In genomic region chr9:110001946-110002345, GRCm38 (mm10) we compare ENCODE assay signal across 27 mouse cellular contexts.
DNase-seq lines count a peak whose midpoint lies in the region; ATAC-seq and TF ChIP-seq lines count a peak whose summit lies in the region.
"Had no signal": no experiment of that assay in that cellular context is flagged by ENCODE, and none has a peak within 500 bp of the region (broad histone marks: within the 10 kb centered on the region; RNA-seq: fewer than 3 reads in every experiment).

No protein-coding gene starts in this region.

- TF ChIP-seq CTCF in lung, postnatal 0 days (IDR thresholded peaks at IDR 0.05), result no peak
- TF ChIP-seq CTCF in forebrain, postnatal 0 days (IDR thresholded peaks at IDR 0.05; ENCODE audit: low read depth), result no peak

- no peaks in the 10 kb centered on the region for H3K9me3 ChIP-seq in forebrain, embryonic 13.5 days (replicated peaks)
- no peaks in the 10 kb centered on the region for H3K9me3 ChIP-seq in forebrain, embryonic 10.5 days
- H3K9me3 ChIP-seq in lung, postnatal 0 days (ENCODE audit: low read length), result no peaks in the 10 kb centered on the region
- no peaks in the 10 kb centered on the region for H3K9me3 ChIP-seq in forebrain, postnatal 0 days (ENCODE audit: low read length)
- H3K9me3 ChIP-seq: G1E; hindbrain, embryonic 10.5 days; hindbrain, embryonic 15.5 days; liver, embryonic 12.5 days; midbrain, embryonic 13.5 days had no signal

- ATAC-seq in forebrain, embryonic 13.5 days, result no peak
- no peak for ATAC-seq in lung, postnatal 0 days
- ATAC-seq in forebrain, postnatal 0 days, result no peak
- ATAC-seq: inflammation-experienced regulatory T-cells, adult 6 months; liver, embryonic 12.5 days; liver, postnatal 0 days; midbrain, embryonic 13.5 days had no signal

- peak overlapping the region; percentile 77; the same call in 1 of the 2 replicates for H3K27ac ChIP-seq in forebrain, embryonic 13.5 days
- no peak overlapping the region for H3K27ac ChIP-seq in forebrain, embryonic 10.5 days
- H3K27ac ChIP-seq in lung, postnatal 0 days (ENCODE audit: low read length), result no peak overlapping the region
- no peak overlapping the region for H3K27ac ChIP-seq in forebrain, postnatal 0 days (ENCODE audit: low read depth, low read length)
- H3K27ac ChIP-seq: hindbrain, embryonic 10.5 days; hindbrain, embryonic 15.5 days; liver, embryonic 12.5 days; macrophage; midbrain, embryonic 13.5 days; stomach, postnatal 0 days had no signal

- peak; percentile 46 to 69 for DNase-seq in cerebellum, postnatal 10 days
- no peak for DNase-seq in cerebellum, adult 9-11 months
- no peak for DNase-seq in forebrain, embryonic 10.5 days (ENCODE audit: extremely low spot score, low spot score)
- DNase-seq in lung, postnatal 36 days, result peak; percentile 4
- no peak for DNase-seq in lung, postnatal 0 days (ENCODE audit: low spot score)
- peak; percentile 5 for DNase-seq in forebrain, postnatal 0 days
- no peak for DNase-seq in gastrocnemius, adult 8-10 months (ENCODE audit: low spot score in 2 of 2)
- DNase-seq: adrenal gland, postnatal 14 days; cerebellum, adult 9-10 months; gastrocnemius, adult 2 months; heart, postnatal 14 days; kidney, adult 11 months; kidney, postnatal 14 days; liver, postnatal 0 days; right cerebral cortex, postnatal 4 days; thymus, adult 18-20 months; thymus, postnatal 25 days had no signal

- H3K9ac ChIP-seq in forebrain, embryonic 13.5 days, result no peak overlapping the region
- no peak overlapping the region for H3K9ac ChIP-seq in lung, postnatal 0 days (replicated peaks; ENCODE audit: low read depth)
- H3K9ac ChIP-seq in forebrain, postnatal 0 days, result no peak overlapping the region
- H3K9ac ChIP-seq: hindbrain, embryonic 15.5 days; liver, embryonic 12.5 days; liver, postnatal 0 days; midbrain, embryonic 13.5 days had no signal

- no peaks in the 10 kb centered on the region for H3K27me3 ChIP-seq in forebrain, embryonic 13.5 days
- H3K27me3 ChIP-seq in forebrain, embryonic 10.5 days (ENCODE audit: poor library complexity, severe bottlenecking), result no peaks in the 10 kb centered on the region
- H3K27me3 ChIP-seq in lung, postnatal 0 days (replicated peaks; ENCODE audit: insufficient read depth, low read length), result no peaks in the 10 kb centered on the region
- no peaks in the 10 kb centered on the region for H3K27me3 ChIP-seq in forebrain, postnatal 0 days (ENCODE audit: insufficient read depth, low read length)
- H3K27me3 ChIP-seq: hindbrain, embryonic 15.5 days; liver, embryonic 12.5 days; midbrain, embryonic 13.5 days had no signal

- H3K4me3 ChIP-seq in forebrain, embryonic 13.5 days, result no peak overlapping the region
- H3K4me3 ChIP-seq in forebrain, embryonic 10.5 days, result no peak overlapping the region
- H3K4me3 ChIP-seq in lung, postnatal 0 days (ENCODE audit: low read depth, low read length), result no peak overlapping the region
- no peak overlapping the region for H3K4me3 ChIP-seq in forebrain, postnatal 0 days (ENCODE audit: low read depth, low read length)
- H3K4me3 ChIP-seq: gastrocnemius, adult 2 months; hindbrain, embryonic 10.5 days; hindbrain, embryonic 15.5 days; left cerebral cortex, adult 2 months; liver, embryonic 12.5 days; midbrain, embryonic 13.5 days had no signal

- peaks cover 19% of the 10 kb centered on the region for H3K4me1 ChIP-seq in forebrain, embryonic 13.5 days
- H3K4me1 ChIP-seq in forebrain, embryonic 10.5 days, result peaks cover 21% of the 10 kb centered on the region
- H3K4me1 ChIP-seq in lung, postnatal 0 days (ENCODE audit: insufficient read depth, low read depth, low read length), result no peaks in the 10 kb centered on the region
- no peaks in the 10 kb centered on the region for H3K4me1 ChIP-seq in forebrain, postnatal 0 days (ENCODE audit: insufficient read depth)
- H3K4me1 ChIP-seq: hindbrain, embryonic 10.5 days; hindbrain, embryonic 15.5 days; liver, embryonic 12.5 days; midbrain, embryonic 13.5 days had no signal

- H3K36me3 ChIP-seq in forebrain, embryonic 13.5 days (ENCODE audit: poor library complexity, severe bottlenecking), result no peaks in the 10 kb centered on the region
- H3K36me3 ChIP-seq in forebrain, embryonic 10.5 days (replicated peaks), result no peaks in the 10 kb centered on the region
- H3K36me3 ChIP-seq in lung, postnatal 0 days (ENCODE audit: insufficient read depth, low read length), result no peaks in the 10 kb centered on the region; the same call in 1 of the 2 replicates
- peaks cover 6% of the 10 kb centered on the region; the same call in 1 of the 2 replicates for H3K36me3 ChIP-seq in forebrain, postnatal 0 days (ENCODE audit: insufficient read depth)
- H3K36me3 ChIP-seq: hindbrain, embryonic 15.5 days; liver, embryonic 12.5 days had no signal

- 15% methylated on average over 1 of the region's 1 CpGs for WGBS in forebrain, embryonic 13.5 days
- WGBS in forebrain, embryonic 10.5 days, result 68% methylated on average over 1 of the region's 1 CpGs
- 35% methylated on average over 1 of the region's 1 CpGs for WGBS in lung, postnatal 0 days
- WGBS in forebrain, postnatal 0 days, result 13% methylated on average over 1 of the region's 1 CpGs

- no peak for TF ChIP-seq EP300 in lung, postnatal 0 days (IDR thresholded peaks at IDR 0.05)

- H3K4me2 ChIP-seq in forebrain, embryonic 13.5 days, result no peak overlapping the region
- no peak overlapping the region for H3K4me2 ChIP-seq in lung, postnatal 0 days (replicated peaks; ENCODE audit: low read depth, low read length)
- H3K4me2 ChIP-seq in forebrain, postnatal 0 days (ENCODE audit: low read depth), result no peak overlapping the region
- H3K4me2 ChIP-seq: hindbrain, embryonic 15.5 days; liver, embryonic 12.5 days; midbrain, embryonic 13.5 days had no signal

Comparison
In these comparisons a context has a peak if more than half of its experiments do, and no peak if none do; other contexts are left out.
1. DNase-seq: peak in cerebellum, postnatal 10 days (2 of 2), lung, postnatal 36 days (single experiment) and forebrain, postnatal 0 days (single experiment); none in cerebellum, adult 9-11 months (single experiment), forebrain, embryonic 10.5 days (single experiment), lung, postnatal 0 days (single experiment) and gastrocnemius, adult 8-10 months (0 of 2).